Mouse (Mus musculus): Measurements from ENCODE around the gene Trim2. TPM values are rescaled to one million over a fixed set of nuclear protein-coding genes. Genes with fewer than 3 reads are reported as not detected.

The Trim2 gene
- polyA plus RNA-seq, 1 experiment from 2014 or later = 194 TPM

DNA sequence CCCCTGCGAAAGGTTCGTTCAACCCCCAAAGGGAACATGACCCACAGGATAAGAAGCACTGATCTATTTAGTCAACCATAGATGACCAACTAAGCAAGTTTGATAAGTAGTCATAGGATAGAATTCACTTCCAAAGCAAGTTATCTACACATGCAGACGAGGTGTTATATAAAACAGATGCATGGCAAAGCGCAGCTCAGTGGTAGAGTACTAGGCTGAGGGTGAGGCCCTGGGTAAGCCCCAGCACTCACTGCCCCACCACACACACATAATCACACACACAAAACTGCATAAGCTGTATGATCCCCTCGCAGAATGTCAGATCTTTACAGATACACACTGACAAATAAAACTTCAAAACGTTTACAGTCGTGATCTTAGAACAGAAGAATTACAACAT is 170.2 kb downstream of the Trim2 start:
- 91% methylated on average over 7 of the region's 7 CpGs for WGBS

DNA sequence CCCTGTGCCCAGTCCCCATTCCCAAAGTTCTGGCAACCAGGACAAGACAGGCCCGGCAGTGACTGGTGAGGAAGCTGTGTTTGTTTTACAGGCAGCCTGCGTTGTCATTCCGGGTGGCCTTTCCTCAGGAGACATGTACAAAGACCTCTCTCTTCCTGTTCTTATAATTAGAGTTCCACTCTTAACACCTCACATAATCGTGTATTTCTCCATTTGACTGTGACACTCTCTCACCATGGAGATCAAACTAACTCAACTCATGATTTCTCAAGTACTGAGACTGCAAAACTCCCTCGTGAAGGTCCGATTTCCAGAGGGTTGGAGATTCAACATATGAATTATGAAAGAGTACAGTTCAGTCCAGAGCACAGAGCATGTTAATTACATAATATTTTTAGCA is 170.7 kb downstream of the Trim2 start:
- no peaks in the 10 kb centered on the region for H3K36me3 ChIP-seq
- ATAC-seq (replicated peaks) = no peak

More for the DNA sequence above, 170.2 kb downstream of the Trim2 start:
- no peaks in the 10 kb centered on the region for H3K36me3 ChIP-seq
- H3K9ac ChIP-seq (replicated peaks) = no peak overlapping the region
- H3K4me1 ChIP-seq = no peaks in the 10 kb centered on the region
- H3K27me3 ChIP-seq = no peaks in the 10 kb centered on the region
- no peak overlapping the region for H3K27ac ChIP-seq (replicated peaks)
- no peak overlapping the region for H3K4me2 ChIP-seq (replicated peaks)
- ATAC-seq (replicated peaks) = no peak
- no peak overlapping the region for H3K4me3 ChIP-seq
- no peaks in the 10 kb centered on the region for H3K9me3 ChIP-seq

DNA sequence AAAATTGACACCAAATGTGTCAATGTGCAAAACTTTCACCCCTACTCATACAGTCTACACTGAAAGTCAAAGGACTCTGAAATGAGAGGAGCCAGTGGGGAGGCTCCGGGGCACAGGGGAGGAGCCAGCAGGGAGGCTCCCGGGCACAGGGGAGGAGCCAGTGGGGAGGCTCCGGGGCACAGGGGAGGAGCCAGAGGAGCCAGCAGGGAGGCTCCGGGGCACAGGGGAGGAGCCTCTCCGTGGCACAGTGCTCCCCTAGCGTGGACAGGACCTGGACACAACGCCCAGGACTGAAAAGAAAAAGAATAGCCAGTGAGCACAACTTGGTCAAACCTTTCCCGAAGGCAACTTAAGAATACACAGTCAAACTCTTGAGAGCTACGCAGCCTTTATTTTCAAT is 171.3 kb downstream of the Trim2 start:
- ATAC-seq (replicated peaks) = no peak
- H3K36me3 ChIP-seq = no peaks in the 10 kb centered on the region
- WGBS = 31% methylated on average over 9 of the region's 9 CpGs
- no peak overlapping the region for H3K4me3 ChIP-seq
- H3K9me3 ChIP-seq = no peaks in the 10 kb centered on the region
- no peak overlapping the region for H3K4me2 ChIP-seq (replicated peaks)
- no peaks in the 10 kb centered on the region for H3K27me3 ChIP-seq
- no peak overlapping the region for H3K9ac ChIP-seq (replicated peaks)
- H3K4me1 ChIP-seq = no peaks in the 10 kb centered on the region
- H3K27ac ChIP-seq (replicated peaks) = no peak overlapping the region

More for the DNA sequence above, 170.7 kb downstream of the Trim2 start:
- Histone ChIP-seq H3K4me3 (no peak overlapping the region), H3K27me3 (no peaks in the 10 kb centered on the region), H3K27ac (replicated peaks) (no peak overlapping the region), H3K4me1 (no peaks in the 10 kb centered on the region), H3K9ac (replicated peaks) (no peak overlapping the region), H3K9me3 (no peaks in the 10 kb centered on the region), H3K4me2 (replicated peaks) (no peak overlapping the region)
- WGBS = 74% methylated on average over 6 of the region's 6 CpGs

DNA sequence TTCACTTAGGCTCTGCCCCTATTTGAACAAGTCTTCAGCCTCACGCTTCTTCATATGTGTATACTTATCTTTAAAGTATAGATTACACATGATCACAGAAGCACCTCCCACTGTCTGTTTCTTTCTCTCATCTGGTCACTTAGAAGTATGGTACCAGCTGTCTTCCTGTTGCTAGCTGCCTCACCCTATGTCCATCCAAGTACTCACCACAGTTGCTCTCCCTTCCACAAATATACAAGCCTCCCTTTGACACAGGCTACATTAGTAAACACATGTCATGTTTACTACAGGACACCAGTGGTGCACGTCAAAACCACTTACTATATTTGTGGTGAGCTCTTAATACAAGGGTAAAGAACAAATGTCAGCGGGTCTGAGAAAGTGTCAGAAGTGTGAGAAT is 175.3 kb downstream of the Trim2 start:
- H3K4me1 ChIP-seq = no peaks in the 10 kb centered on the region
- no peak for ATAC-seq (replicated peaks)
- WGBS = 95% methylated on average over 3 of the region's 3 CpGs
- H3K9ac ChIP-seq (replicated peaks) = no peak overlapping the region
- no peak overlapping the region for H3K4me3 ChIP-seq
- no peaks in the 10 kb centered on the region for H3K27me3 ChIP-seq
- no peaks in the 10 kb centered on the region for H3K9me3 ChIP-seq
- H3K4me2 ChIP-seq (replicated peaks) = no peak overlapping the region
- no peak overlapping the region for H3K27ac ChIP-seq (replicated peaks)
- H3K36me3 ChIP-seq = no peaks in the 10 kb centered on the region

DNA sequence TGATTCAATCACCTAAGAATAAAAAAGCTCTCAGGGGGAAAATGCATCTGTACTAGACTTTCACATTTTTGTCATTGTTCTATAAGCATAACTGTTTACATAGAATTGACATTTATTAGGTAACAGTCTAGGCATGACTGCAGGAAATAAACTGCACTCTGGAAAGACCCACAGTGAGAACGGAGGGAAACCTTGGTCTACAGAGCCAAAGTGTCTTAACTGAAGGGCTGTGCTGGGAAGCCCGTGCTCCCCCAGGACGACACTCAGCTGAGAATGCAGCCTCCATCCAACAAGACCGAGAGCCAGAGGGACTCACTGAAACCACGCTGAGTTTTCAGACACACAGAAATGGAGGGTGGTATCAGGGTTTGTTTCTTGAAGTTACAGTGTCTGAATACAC is 175.9 kb downstream of the Trim2 start:
- no peaks in the 10 kb centered on the region for H3K9me3 ChIP-seq
- H3K27ac ChIP-seq (replicated peaks) = no peak overlapping the region
- H3K27me3 ChIP-seq = no peaks in the 10 kb centered on the region
- H3K4me1 ChIP-seq = no peaks in the 10 kb centered on the region
- no peak overlapping the region for H3K9ac ChIP-seq (replicated peaks)
- H3K4me3 ChIP-seq = no peak overlapping the region
- ATAC-seq (replicated peaks) = no peak
- H3K4me2 ChIP-seq (replicated peaks) = no peak overlapping the region
- 77% methylated on average over 5 of the region's 5 CpGs for WGBS
- no peaks in the 10 kb centered on the region for H3K36me3 ChIP-seq

DNA sequence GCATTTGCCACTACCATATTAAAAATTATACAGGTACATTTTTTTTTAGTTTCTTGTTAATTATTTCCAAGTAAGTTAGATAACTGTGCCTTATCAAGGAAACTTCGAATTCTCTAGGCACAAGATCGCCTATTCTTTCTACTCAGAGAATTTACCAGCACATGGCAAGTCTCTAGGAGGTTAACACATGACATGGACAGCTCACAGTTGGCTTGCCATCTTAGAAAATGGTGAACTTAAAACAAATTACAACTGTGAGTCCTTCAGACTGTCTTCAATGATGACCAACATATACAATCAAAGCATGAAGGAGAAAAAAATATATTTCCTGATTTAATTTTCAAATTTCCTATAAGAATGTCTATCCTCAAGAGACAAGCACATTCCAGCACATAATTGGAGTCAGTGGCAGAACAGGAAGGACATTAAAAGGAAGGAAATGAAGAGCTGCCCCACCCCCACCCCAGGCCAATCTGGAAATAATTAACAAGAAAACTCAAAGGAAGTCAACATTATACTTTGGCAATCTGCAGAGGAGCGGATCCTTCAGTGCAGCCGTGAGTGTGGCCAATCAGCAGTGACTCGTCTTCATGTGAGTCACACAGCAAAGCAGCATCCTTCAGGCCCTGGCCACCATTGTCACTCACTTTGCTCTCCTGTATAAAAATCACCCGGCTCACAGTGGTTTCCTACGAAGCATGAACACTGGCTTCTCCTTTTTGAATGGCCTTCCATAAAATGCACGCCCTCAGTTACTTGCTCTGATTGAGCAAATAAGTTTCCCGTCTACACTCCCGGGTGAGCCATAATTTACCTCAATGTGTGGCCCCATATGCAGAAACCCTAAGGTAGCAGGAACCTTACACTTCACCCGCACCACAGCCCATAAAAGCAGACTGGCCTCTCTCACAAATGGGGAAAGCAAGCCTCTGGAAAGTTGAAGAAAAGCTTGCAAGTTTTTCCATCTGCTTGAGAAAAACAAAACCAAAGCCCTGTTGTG is 177.5 kb downstream of the Trim2 start:
- no peak overlapping the region for H3K27ac ChIP-seq (replicated peaks)
- H3K9ac ChIP-seq (replicated peaks) = no peak overlapping the region
- H3K36me3 ChIP-seq = no peaks in the 10 kb centered on the region
- no peak for ATAC-seq (replicated peaks)
- WGBS = 76% methylated on average over 11 of the region's 11 CpGs
- H3K4me2 ChIP-seq (replicated peaks) = no peak overlapping the region
- no peak overlapping the region for H3K4me3 ChIP-seq
- H3K9me3 ChIP-seq = no peaks in the 10 kb centered on the region
- H3K4me1 ChIP-seq = no peaks in the 10 kb centered on the region
- no peaks in the 10 kb centered on the region for H3K27me3 ChIP-seq

DNA sequence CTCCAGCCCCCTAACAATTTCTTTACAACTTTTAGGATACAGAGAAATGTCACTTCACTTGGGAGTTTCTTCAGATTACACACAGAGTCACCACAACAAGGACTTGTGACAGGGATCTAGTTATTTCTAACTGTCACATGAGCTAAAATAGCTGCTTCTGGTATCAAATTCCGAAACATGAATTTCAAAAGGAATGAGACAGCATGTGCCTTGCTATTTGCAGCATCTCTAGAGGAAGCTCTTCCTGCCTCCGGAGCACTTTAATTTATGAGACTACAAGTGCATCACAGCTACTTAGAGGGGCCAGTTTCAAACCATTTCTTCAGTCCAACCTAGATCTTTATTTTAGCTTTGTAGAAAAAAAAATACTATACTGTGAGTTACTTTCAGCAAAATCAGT is 179.2 kb downstream of the Trim2 start:
- WGBS = 91% methylated on average over 2 of the region's 2 CpGs
- no peak for ATAC-seq (replicated peaks)
- no peak overlapping the region for H3K27ac ChIP-seq (replicated peaks)
- H3K4me1 ChIP-seq = no peaks in the 10 kb centered on the region
- H3K4me2 ChIP-seq (replicated peaks) = no peak overlapping the region
- no peak overlapping the region for H3K9ac ChIP-seq (replicated peaks)
- no peak overlapping the region for H3K4me3 ChIP-seq
- H3K9me3 ChIP-seq = no peaks in the 10 kb centered on the region
- H3K36me3 ChIP-seq = no peaks in the 10 kb centered on the region
- no peaks in the 10 kb centered on the region for H3K27me3 ChIP-seq

DNA sequence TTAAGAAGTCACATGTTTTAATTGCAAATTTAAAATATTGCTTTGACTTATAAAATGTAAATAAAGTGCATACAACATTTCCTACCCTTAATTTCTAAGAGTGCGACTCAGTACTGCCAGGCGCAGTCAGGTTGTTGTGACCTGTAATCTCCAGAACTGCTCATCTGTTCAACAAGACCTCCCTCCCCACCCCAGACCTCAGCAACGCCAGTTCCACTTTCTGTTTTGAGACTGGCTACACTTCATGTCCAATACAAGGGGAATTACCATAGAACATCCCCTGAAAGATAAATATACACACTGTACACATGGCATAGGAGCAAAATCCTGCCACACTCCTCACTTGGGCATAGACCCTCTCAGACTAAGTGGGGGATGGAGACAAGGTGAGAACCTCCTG is 180.0 kb downstream of the Trim2 start:
- H3K4me2 ChIP-seq (replicated peaks) = no peak overlapping the region
- H3K4me3 ChIP-seq = no peak overlapping the region
- no peak overlapping the region for H3K9ac ChIP-seq (replicated peaks)
- no peak overlapping the region for H3K27ac ChIP-seq (replicated peaks)
- no peaks in the 10 kb centered on the region for H3K36me3 ChIP-seq
- H3K27me3 ChIP-seq = no peaks in the 10 kb centered on the region
- ATAC-seq (replicated peaks) = no peak
- H3K9me3 ChIP-seq = no peaks in the 10 kb centered on the region
- no peaks in the 10 kb centered on the region for H3K4me1 ChIP-seq
- 86% methylated on average over 3 of the region's 3 CpGs for WGBS

DNA sequence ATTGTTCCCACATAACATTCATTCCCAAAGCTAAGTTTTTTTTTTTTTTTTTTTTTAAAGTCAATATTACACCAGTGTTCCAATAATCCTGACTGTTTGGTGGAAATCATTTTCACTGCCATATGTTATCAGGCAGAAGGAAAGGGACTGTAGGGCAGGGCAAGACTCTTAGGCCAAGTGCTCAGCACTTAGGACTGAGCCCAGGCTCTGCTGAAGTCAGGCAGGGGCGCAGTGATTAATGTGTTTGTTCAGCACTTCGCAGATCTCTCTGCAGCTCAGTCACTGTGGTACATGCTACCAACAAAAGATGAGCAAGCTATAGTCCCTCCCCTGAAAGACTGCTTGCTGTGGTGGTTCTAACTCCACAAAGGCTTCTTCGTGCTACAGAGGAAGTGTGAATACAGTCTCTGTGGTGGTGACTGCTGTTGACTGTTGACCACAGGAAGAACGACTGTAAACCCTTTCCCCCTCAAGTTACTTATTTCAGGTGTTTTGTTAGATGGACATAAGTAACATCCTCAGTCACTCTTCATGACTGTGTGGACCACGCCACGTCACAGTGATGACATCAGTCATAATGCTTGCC is 180.9 kb downstream of the Trim2 start:
- no peak for ATAC-seq (replicated peaks)
- H3K27ac ChIP-seq (replicated peaks) = no peak overlapping the region
- H3K9me3 ChIP-seq = no peaks in the 10 kb centered on the region
- H3K9ac ChIP-seq (replicated peaks) = no peak overlapping the region
- WGBS = 79% methylated on average over 6 of the region's 6 CpGs
- H3K4me1 ChIP-seq = no peaks in the 10 kb centered on the region
- no peaks in the 10 kb centered on the region for H3K27me3 ChIP-seq
- no peaks in the 10 kb centered on the region for H3K36me3 ChIP-seq
- no peak overlapping the region for H3K4me2 ChIP-seq (replicated peaks)
- H3K4me3 ChIP-seq = no peak overlapping the region

DNA sequence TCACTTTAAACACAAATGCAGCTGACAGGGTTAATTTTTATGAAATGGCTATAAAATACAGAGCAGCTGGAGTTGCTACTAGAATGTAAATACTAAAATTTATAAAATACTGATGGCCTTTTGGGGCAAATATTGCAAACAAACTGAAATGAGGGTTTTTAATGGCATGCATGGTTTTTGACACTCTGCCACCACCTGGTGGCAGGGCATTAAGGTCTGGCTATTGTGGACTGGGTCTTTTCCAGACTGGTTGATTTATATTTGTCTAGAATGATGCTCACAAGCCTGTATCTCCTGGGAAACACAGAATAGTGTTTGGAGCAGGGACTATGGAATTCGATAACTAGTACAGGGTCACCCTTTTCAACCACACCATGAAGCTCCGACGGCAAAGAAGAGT is 183.2 kb downstream of the Trim2 start:
- Histone ChIP-seq H3K4me1 (no peaks in the 10 kb centered on the region), H3K27me3 (no peaks in the 10 kb centered on the region), H3K4me2 (replicated peaks) (no peak overlapping the region), H3K27ac (replicated peaks) (no peak overlapping the region), H3K9ac (replicated peaks) (no peak overlapping the region), H3K9me3 (no peaks in the 10 kb centered on the region), H3K36me3 (no peaks in the 10 kb centered on the region), H3K4me3 (no peak overlapping the region)
- 80% methylated on average over 3 of the region's 3 CpGs for WGBS
- no peak for ATAC-seq (replicated peaks)

DNA sequence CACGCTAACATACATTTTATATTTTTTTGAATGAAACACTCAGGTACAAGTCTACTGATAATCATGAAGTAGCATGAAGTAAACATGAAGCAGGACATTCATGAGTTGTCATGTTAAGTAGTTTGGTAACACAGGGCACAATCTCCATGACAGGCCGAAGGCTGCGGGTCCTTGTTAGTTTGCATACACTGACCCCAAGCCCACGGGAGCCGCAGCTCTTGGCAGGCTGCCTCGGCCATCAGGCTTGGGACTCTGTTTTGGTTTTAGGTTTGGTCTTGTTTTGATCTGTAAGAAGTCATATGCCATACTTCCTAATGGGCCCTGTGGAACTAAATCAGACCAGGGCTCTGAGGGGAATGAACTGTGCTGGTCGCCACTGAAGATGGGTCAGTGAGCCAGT is 188.0 kb downstream of the Trim2 start:
- WGBS = 72% methylated on average over 7 of the region's 7 CpGs
- no peaks in the 10 kb centered on the region for H3K27me3 ChIP-seq
- no peaks in the 10 kb centered on the region for H3K4me1 ChIP-seq
- no peak overlapping the region for H3K4me2 ChIP-seq (replicated peaks)
- H3K9ac ChIP-seq (replicated peaks) = no peak overlapping the region
- no peaks in the 10 kb centered on the region for H3K36me3 ChIP-seq
- no peak overlapping the region for H3K4me3 ChIP-seq
- ATAC-seq (replicated peaks) = no peak
- H3K9me3 ChIP-seq = no peaks in the 10 kb centered on the region
- H3K27ac ChIP-seq (replicated peaks) = no peak overlapping the region

DNA sequence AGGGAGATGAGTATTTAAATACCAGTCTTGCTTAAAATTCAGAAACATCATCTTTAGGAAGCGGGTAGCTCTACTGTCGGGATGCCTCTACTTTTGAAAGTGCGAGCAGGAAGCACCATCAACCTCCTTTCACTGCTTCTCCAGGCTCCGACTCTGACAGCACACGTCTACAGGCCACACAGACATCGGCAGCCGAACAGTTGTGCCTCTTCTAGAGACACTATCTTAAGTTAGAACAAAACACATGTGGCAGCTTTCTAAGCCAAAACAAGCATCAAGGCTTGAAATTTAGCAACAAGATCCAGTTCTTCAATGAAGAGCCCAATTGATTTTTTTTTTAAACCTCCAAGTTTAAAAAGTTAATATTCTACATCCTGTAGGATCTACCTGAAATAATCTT is 188.5 kb downstream of the Trim2 start:
- Histone ChIP-seq H3K27ac (replicated peaks) (no peak overlapping the region), H3K36me3 (no peaks in the 10 kb centered on the region), H3K4me3 (no peak overlapping the region), H3K9me3 (no peaks in the 10 kb centered on the region), H3K4me2 (replicated peaks) (no peak overlapping the region), H3K9ac (replicated peaks) (no peak overlapping the region), H3K27me3 (no peaks in the 10 kb centered on the region), H3K4me1 (no peaks in the 10 kb centered on the region)
- WGBS = 86% methylated on average over 7 of the region's 7 CpGs
- ATAC-seq (replicated peaks) = no peak
